Mouse (Mus musculus): Measurements from ENCODE around the gene Phykpl. TPM values are rescaled to one million over a fixed set of nuclear protein-coding genes. Genes with fewer than 3 reads are reported as not detected.

Phykpl gene
- total RNA-seq (2021), result 1 to 10 TPM; 5.6 to 8.1 TPM

GRCm38 (mm10) chr11:51584431-51585248, at the start of gene Phykpl:
Gene Phykpl, plus strand, starts transcription at chr11:51584757.
- peak; percentile 87 to 89 for DNase-seq (ENCODE audit: extremely low spot score in 1 of 2, low spot score in 1 of 2)

- no peak for DNase-seq (ENCODE audit: extremely low spot score in 1 of 2, low spot score in 1 of 2)
Measured at GRCm38 (mm10) chr11:51538388-51538787, 46.2 kb upstream of the Phykpl start.

- DNase-seq (ENCODE audit: extremely low spot score in 1 of 2, low spot score in 1 of 2), result no peak
Measured at GRCm38 (mm10) chr11:51538919-51539758, 45.4 kb upstream of the Phykpl start.

GRCm38 (mm10) chr11:51539759-51540282, 44.7 kb upstream of the Phykpl start:
- peak; percentile 89 to 100 for DNase-seq (ENCODE audit: extremely low spot score in 1 of 2, low spot score in 1 of 2)

- DNase-seq (ENCODE audit: extremely low spot score in 1 of 2, low spot score in 1 of 2), result no peak
Measured at GRCm38 (mm10) chr11:51542424-51542823, 42.1 kb upstream of the Phykpl start.

GRCm38 (mm10) chr11:51543487-51544050, 41.0 kb upstream of the Phykpl start:
- DNase-seq (ENCODE audit: extremely low spot score in 1 of 2, low spot score in 1 of 2), result no peak

- DNase-seq (ENCODE audit: extremely low spot score in 1 of 2, low spot score in 1 of 2), result no peak
Measured at GRCm38 (mm10) chr11:51544413-51544812, 40.1 kb upstream of the Phykpl start.

GRCm38 (mm10) chr11:51545811-51546210, 38.7 kb upstream of the Phykpl start:
- no peak for DNase-seq (ENCODE audit: extremely low spot score in 1 of 2, low spot score in 1 of 2)

GRCm38 (mm10) chr11:51551253-51551652, 33.3 kb upstream of the Phykpl start:
- DNase-seq (ENCODE audit: extremely low spot score in 1 of 2, low spot score in 1 of 2), result no peak

GRCm38 (mm10) chr11:51552091-51552490, 32.5 kb upstream of the Phykpl start:
- DNase-seq (ENCODE audit: extremely low spot score in 1 of 2, low spot score in 1 of 2), result no peak

GRCm38 (mm10) chr11:51554590-51554989, 30.0 kb upstream of the Phykpl start:
- DNase-seq (ENCODE audit: extremely low spot score in 1 of 2, low spot score in 1 of 2), result no peak

GRCm38 (mm10) chr11:51555066-51555465, 29.5 kb upstream of the Phykpl start:
- no peak for DNase-seq (ENCODE audit: extremely low spot score in 1 of 2, low spot score in 1 of 2)

- no peak for DNase-seq (ENCODE audit: extremely low spot score in 1 of 2, low spot score in 1 of 2)
Measured at GRCm38 (mm10) chr11:51563276-51563675, 21.3 kb upstream of the Phykpl start.

GRCm38 (mm10) chr11:51565062-51565461, 19.5 kb upstream of the Phykpl start:
- no peak for DNase-seq (ENCODE audit: extremely low spot score in 1 of 2, low spot score in 1 of 2)

GRCm38 (mm10) chr11:51565951-51566350, 18.6 kb upstream of the Phykpl start:
- no peak for DNase-seq (ENCODE audit: extremely low spot score in 1 of 2, low spot score in 1 of 2)

- DNase-seq (ENCODE audit: extremely low spot score in 1 of 2, low spot score in 1 of 2), result no peak
Measured at GRCm38 (mm10) chr11:51568801-51569200, 15.8 kb upstream of the Phykpl start.

GRCm38 (mm10) chr11:51576454-51576853, 8.1 kb upstream of the Phykpl start:
- peak in 1 of 2 experiments; percentile 31 for DNase-seq (ENCODE audit: extremely low spot score in 1 of 2, low spot score in 1 of 2)

GRCm38 (mm10) chr11:51577587-51577986, 7.0 kb upstream of the Phykpl start:
- no peak for DNase-seq (ENCODE audit: extremely low spot score in 1 of 2, low spot score in 1 of 2)

GRCm38 (mm10) chr11:51579024-51579423, 5.5 kb upstream of the Phykpl start:
- DNase-seq (ENCODE audit: extremely low spot score in 1 of 2, low spot score in 1 of 2), result no peak

- DNase-seq (ENCODE audit: extremely low spot score in 1 of 2, low spot score in 1 of 2), result peak; percentile 43 to 70
Measured at GRCm38 (mm10) chr11:51582713-51583112, 1.8 kb upstream of the Phykpl start.

- no peak for DNase-seq (ENCODE audit: extremely low spot score in 1 of 2, low spot score in 1 of 2)
Measured at GRCm38 (mm10) chr11:51584057-51584430, 513 bp upstream of the Phykpl start.
